Mouse (Mus musculus): Measurements from ENCODE around the gene Ccnd3. TPM values are rescaled to one million over a fixed set of nuclear protein-coding genes. Genes with fewer than 3 reads are reported as not detected.
A peak's percentile ranks its signal among the peaks of the same experiment; 100 is the strongest.

Gene Ccnd3
- total and polyA plus RNA-seq, 2 experiments from 2014 or later, result 41.1 to 52.6 TPM

- ATAC-seq (ENCODE audit: low FRiP score), result peak; percentile 97
- peak; percentile 98 for DNase-seq (ENCODE audit: low spot score)
- peak; percentile 88 for TF ChIP-seq CTCF (IDR thresholded peaks at IDR 0.05)
- peaks cover 14% of the 10 kb centered on the region for H3K36me3 ChIP-seq (ENCODE audit: insufficient read depth, low read length)
- peak within 1 kb of the TSS; percentile 83 for H3K4me2 ChIP-seq (ENCODE audit: low read depth, low read length, poor library complexity, severe bottlenecking)
- no peaks in the 10 kb centered on the region for H3K27me3 ChIP-seq (ENCODE audit: insufficient read depth, low read length)
- H3K9me3 ChIP-seq (ENCODE audit: low read length), result no peaks in the 10 kb centered on the region
- peak within 1 kb of the TSS; percentile 81 for H3K4me3 ChIP-seq (ENCODE audit: low read depth, low read length)
- WGBS, result under 1% methylated on average over 59 of the region's 59 CpGs
- H3K4me1 ChIP-seq (ENCODE audit: insufficient read depth, low read length), result peaks cover 13% of the 10 kb centered on the region; the same call in 1 of the 2 replicates
- H3K9ac ChIP-seq (replicated peaks; ENCODE audit: low read length, poor library complexity, severe bottlenecking), result peak within 1 kb of the TSS; percentile 78
- H3K27ac ChIP-seq (ENCODE audit: low read depth, low read length), result peak within 1 kb of the TSS; percentile 79
Observed at GRCm38 (mm10) chr17:47610849-47611660, 106.2 kb downstream of the Ccnd3 start, which contains the start of the genes Bysl, Med20 and Gm20517. Gene Bysl, minus strand, starts transcription at chr17:47611492. Gene Med20, plus strand, starts transcription at chr17:47611582. Gene Gm20517, plus strand, starts transcription at chr17:47611589.

- ATAC-seq (ENCODE audit: low FRiP score) (no peak; the same call in 1 of the 2 replicates), DNase-seq (ENCODE audit: low spot score) (no peak)
- WGBS, result 0% methylated on average over 13 of the region's 13 CpGs
Observed at GRCm38 (mm10) chr17:47611661-47611982, 106.8 kb downstream of the Ccnd3 start.

GRCm38 (mm10) chr17:47614018-47614417 is 109.2 kb downstream of the Ccnd3 start:
- peak; percentile 53 for TF ChIP-seq CTCF (IDR thresholded peaks at IDR 0.05)
- H3K4me2 ChIP-seq (ENCODE audit: low read depth, low read length, poor library complexity, severe bottlenecking), result no peak overlapping the region
- peaks cover 13% of the 10 kb centered on the region; the same call in 1 of the 2 replicates for H3K4me1 ChIP-seq (ENCODE audit: insufficient read depth, low read length)
- H3K36me3 ChIP-seq (ENCODE audit: insufficient read depth, low read length), result peaks cover 10% of the 10 kb centered on the region
- H3K27me3 ChIP-seq (ENCODE audit: insufficient read depth, low read length), result no peaks in the 10 kb centered on the region
- no peak for DNase-seq (ENCODE audit: low spot score)
- no peak overlapping the region for H3K4me3 ChIP-seq (ENCODE audit: low read depth, low read length)
- no peak overlapping the region for H3K27ac ChIP-seq (ENCODE audit: low read depth, low read length)
- ATAC-seq (ENCODE audit: low FRiP score), result no peak
- 86% methylated on average over 1 of the region's 1 CpGs for WGBS
- H3K9ac ChIP-seq (replicated peaks; ENCODE audit: low read length, poor library complexity, severe bottlenecking), result no peak overlapping the region
- no peaks in the 10 kb centered on the region for H3K9me3 ChIP-seq (ENCODE audit: low read length)

More at GRCm38 (mm10) chr17:47611661-47611982, 106.8 kb downstream of the Ccnd3 start:
- peak overlapping the region; percentile 78 for H3K9ac ChIP-seq (replicated peaks; ENCODE audit: low read length, poor library complexity, severe bottlenecking)
- peak overlapping the region; percentile 79 for H3K27ac ChIP-seq (ENCODE audit: low read depth, low read length)
- no peaks in the 10 kb centered on the region for H3K27me3 ChIP-seq (ENCODE audit: insufficient read depth, low read length)
- peaks cover 13% of the 10 kb centered on the region; the same call in 1 of the 2 replicates for H3K4me1 ChIP-seq (ENCODE audit: insufficient read depth, low read length)
- H3K4me2 ChIP-seq (ENCODE audit: low read depth, low read length, poor library complexity, severe bottlenecking), result peak overlapping the region; percentile 83
- peak overlapping the region; percentile 81 for H3K4me3 ChIP-seq (ENCODE audit: low read depth, low read length)
- peaks cover 12% of the 10 kb centered on the region for H3K36me3 ChIP-seq (ENCODE audit: insufficient read depth, low read length)
- no peak for TF ChIP-seq CTCF (IDR thresholded peaks at IDR 0.05)
- H3K9me3 ChIP-seq (ENCODE audit: low read length), result no peaks in the 10 kb centered on the region

- H3K4me3 ChIP-seq (ENCODE audit: low read depth, low read length), result no peak overlapping the region
- no peak for ATAC-seq (ENCODE audit: low FRiP score)
- 95% methylated on average over 8 of the region's 8 CpGs for WGBS
- peaks cover 12% of the 10 kb centered on the region for H3K36me3 ChIP-seq (ENCODE audit: insufficient read depth, low read length)
- H3K4me1 ChIP-seq (ENCODE audit: insufficient read depth, low read length), result peaks cover 6% of the 10 kb centered on the region; the same call in 1 of the 2 replicates
- no peak overlapping the region for H3K4me2 ChIP-seq (ENCODE audit: low read depth, low read length, poor library complexity, severe bottlenecking)
- no peak overlapping the region for H3K27ac ChIP-seq (ENCODE audit: low read depth, low read length)
- H3K9me3 ChIP-seq (ENCODE audit: low read length), result no peaks in the 10 kb centered on the region
- TF ChIP-seq CTCF (IDR thresholded peaks at IDR 0.05), result no peak
- no peak for DNase-seq (ENCODE audit: low spot score)
- no peak overlapping the region for H3K9ac ChIP-seq (replicated peaks; ENCODE audit: low read length, poor library complexity, severe bottlenecking)
- H3K27me3 ChIP-seq (ENCODE audit: insufficient read depth, low read length), result no peaks in the 10 kb centered on the region
Observed at GRCm38 (mm10) chr17:47616119-47616518, 111.3 kb downstream of the Ccnd3 start.

- Histone ChIP-seq H3K4me2 (ENCODE audit: low read depth, low read length, poor library complexity, severe bottlenecking) (no peak overlapping the region), H3K9ac (replicated peaks; ENCODE audit: low read length, poor library complexity, severe bottlenecking) (no peak overlapping the region), H3K27ac (ENCODE audit: low read depth, low read length) (no peak overlapping the region), H3K4me1 (ENCODE audit: insufficient read depth, low read length) (peaks cover 6% of the 10 kb centered on the region; the same call in 1 of the 2 replicates), H3K36me3 (ENCODE audit: insufficient read depth, low read length) (peaks cover 15% of the 10 kb centered on the region), H3K27me3 (ENCODE audit: insufficient read depth, low read length) (no peaks in the 10 kb centered on the region), H3K4me3 (ENCODE audit: low read depth, low read length) (no peak overlapping the region), H3K9me3 (ENCODE audit: low read length) (no peaks in the 10 kb centered on the region)
- DNase-seq (ENCODE audit: low spot score), result no peak
- 93% methylated on average over 4 of the region's 4 CpGs for WGBS
- no peak for ATAC-seq (ENCODE audit: low FRiP score)
- TF ChIP-seq CTCF (IDR thresholded peaks at IDR 0.05), result no peak
Observed at GRCm38 (mm10) chr17:47616652-47617051, 111.8 kb downstream of the Ccnd3 start.

Data from midbrain, postnatal 0 days (tissue).